Mouse (Mus musculus): ENCODE measurements around the gene Bach2. TPM values are rescaled to one million over a fixed set of nuclear protein-coding genes. Genes with fewer than 3 reads are reported as not detected.

Gene Bach2
- polyA plus RNA-seq, 1 experiment from 2014 or later, result 19.1 TPM

- Histone ChIP-seq H3K27ac (ENCODE audit: low read depth, low read length) (no peak overlapping the region), H3K9me3 (ENCODE audit: control insufficient read depth, low read length) (no peaks in the 10 kb centered on the region), H3K4me1 (ENCODE audit: control insufficient read depth, insufficient read depth, low read depth, low read length) (peaks cover 7% of the 10 kb centered on the region), H3K36me3 (ENCODE audit: control insufficient read depth, insufficient read depth, low read length) (no peaks in the 10 kb centered on the region), H3K4me2 (ENCODE audit: low read length) (no peak overlapping the region), H3K4me3 (ENCODE audit: low read length) (no peak overlapping the region), H3K9ac (ENCODE audit: low read depth, low read length) (no peak overlapping the region), H3K27me3 (replicated peaks; ENCODE audit: control insufficient read depth, insufficient read depth, low read length) (no peaks in the 10 kb centered on the region)
- WGBS, result 63% methylated on average over 16 of the region's 16 CpGs
- no peak for ATAC-seq
These were observed 2.5 kb upstream of the Bach2 start for GRCm38 (mm10) chr4:32235920-32236705.

DNA sequence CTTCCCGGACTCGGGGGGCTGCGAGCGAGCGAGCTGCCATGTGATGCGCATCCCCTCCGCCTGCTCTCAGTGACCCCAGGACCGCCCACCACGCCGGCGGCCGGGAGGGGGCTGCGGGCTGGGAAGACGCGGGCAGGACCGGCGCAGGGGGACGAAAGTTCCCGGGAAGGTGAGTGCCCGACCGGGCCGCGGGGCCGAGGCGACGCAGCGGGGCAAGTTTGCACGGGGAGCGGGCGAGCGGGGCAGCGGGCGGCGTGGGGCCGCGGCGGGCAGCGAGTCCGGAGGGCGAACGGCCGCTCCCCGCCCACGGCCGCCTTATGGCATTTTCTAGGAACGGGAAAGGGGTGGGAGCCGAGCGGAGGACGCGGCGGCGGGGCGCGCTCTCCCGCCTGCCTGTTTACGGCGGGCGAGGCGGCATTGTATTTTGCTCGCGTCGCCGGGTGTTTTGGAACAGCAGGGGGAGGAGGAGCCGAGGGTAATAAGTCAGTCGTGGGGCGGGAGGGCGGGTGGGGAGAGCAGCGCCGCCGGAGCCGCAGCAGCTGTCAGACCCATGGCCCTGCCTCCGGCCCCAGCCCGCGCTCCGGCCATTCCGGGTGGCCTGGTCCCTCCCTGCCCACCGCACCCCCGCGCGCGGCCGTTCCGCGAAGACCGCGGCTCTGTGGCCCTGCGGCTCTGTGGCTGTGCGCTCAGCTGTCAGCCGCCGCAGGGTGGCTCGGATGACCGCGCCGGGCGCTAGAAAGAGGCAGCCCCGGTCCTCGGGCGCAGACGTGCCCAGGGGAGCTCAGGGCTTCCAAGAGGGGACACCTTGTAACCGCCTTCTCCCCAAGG is 531 bp downstream of the Bach2 start:
- H3K9ac ChIP-seq (ENCODE audit: low read depth, low read length), result peak overlapping the region; percentile 94
- H3K27ac ChIP-seq (ENCODE audit: low read depth, low read length), result peak overlapping the region; percentile 97
- H3K4me2 ChIP-seq (ENCODE audit: low read length), result peak overlapping the region; percentile 73
- H3K27me3 ChIP-seq (replicated peaks; ENCODE audit: control insufficient read depth, insufficient read depth, low read length), result no peaks in the 10 kb centered on the region
- ATAC-seq, result peak; percentile 72
- H3K4me1 ChIP-seq (ENCODE audit: control insufficient read depth, insufficient read depth, low read depth, low read length), result peaks cover 25% of the 10 kb centered on the region
- under 1% methylated on average over 82 of the region's 100 CpGs for WGBS
- H3K36me3 ChIP-seq (ENCODE audit: control insufficient read depth, insufficient read depth, low read length), result no peaks in the 10 kb centered on the region
- H3K9me3 ChIP-seq (ENCODE audit: control insufficient read depth, low read length), result no peaks in the 10 kb centered on the region
- H3K4me3 ChIP-seq (ENCODE audit: low read length), result peak overlapping the region; percentile 90

GRCm38 (mm10) chr4:32239749-32240131 is 1.1 kb downstream of the Bach2 start:
- peak overlapping the region; percentile 73 for H3K4me2 ChIP-seq (ENCODE audit: low read length)
- peak overlapping the region; percentile 97 for H3K27ac ChIP-seq (ENCODE audit: low read depth, low read length)
- peak overlapping the region; percentile 94 for H3K9ac ChIP-seq (ENCODE audit: low read depth, low read length)
- H3K9me3 ChIP-seq (ENCODE audit: control insufficient read depth, low read length), result no peaks in the 10 kb centered on the region
- 0% methylated on average over 26 of the region's 26 CpGs for WGBS
- H3K4me1 ChIP-seq (ENCODE audit: control insufficient read depth, insufficient read depth, low read depth, low read length), result peaks cover 25% of the 10 kb centered on the region
- ATAC-seq, result peak; percentile 61
- H3K27me3 ChIP-seq (replicated peaks; ENCODE audit: control insufficient read depth, insufficient read depth, low read length), result no peaks in the 10 kb centered on the region
- H3K36me3 ChIP-seq (ENCODE audit: control insufficient read depth, insufficient read depth, low read length), result no peaks in the 10 kb centered on the region
- H3K4me3 ChIP-seq (ENCODE audit: low read length), result peak overlapping the region; percentile 90

DNA sequence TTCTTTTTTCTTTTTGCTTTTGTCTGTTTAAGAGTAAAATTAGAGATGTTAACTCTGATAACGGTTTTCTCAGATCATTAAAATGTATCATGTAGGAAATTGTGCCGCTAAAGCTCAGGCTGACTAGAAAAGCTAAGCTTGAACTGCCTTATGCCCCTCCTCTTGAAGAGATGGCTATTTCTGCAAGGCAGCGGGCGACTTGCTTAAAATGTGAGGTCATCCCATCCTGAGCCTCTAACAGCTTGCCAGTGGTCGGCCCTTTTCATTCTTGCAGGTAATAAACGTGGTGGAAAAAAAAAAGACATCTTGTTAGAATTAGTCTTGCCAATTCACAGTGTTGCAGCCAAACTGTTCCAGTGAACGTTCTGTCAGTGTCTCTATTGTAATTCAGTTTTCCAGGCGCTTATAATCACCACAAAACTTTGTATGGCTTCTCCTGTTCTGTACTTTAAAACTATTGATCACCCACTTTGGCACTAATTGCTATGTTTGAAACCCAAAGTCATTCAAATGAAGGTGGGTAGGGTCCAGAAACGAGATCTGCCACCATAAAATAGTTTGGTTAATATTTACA is 1.9 kb downstream of the Bach2 start:
- Histone ChIP-seq H3K4me3 (ENCODE audit: low read length) (peak overlapping the region; percentile 90), H3K27me3 (replicated peaks; ENCODE audit: control insufficient read depth, insufficient read depth, low read length) (no peaks in the 10 kb centered on the region), H3K9me3 (ENCODE audit: control insufficient read depth, low read length) (no peaks in the 10 kb centered on the region), H3K4me2 (ENCODE audit: low read length) (peak overlapping the region; percentile 73), H3K27ac (ENCODE audit: low read depth, low read length) (no peak overlapping the region; the same call in 1 of the 2 replicates), H3K36me3 (ENCODE audit: control insufficient read depth, insufficient read depth, low read length) (no peaks in the 10 kb centered on the region), H3K4me1 (ENCODE audit: control insufficient read depth, insufficient read depth, low read depth, low read length) (peaks cover 25% of the 10 kb centered on the region), H3K9ac (ENCODE audit: low read depth, low read length) (peak overlapping the region; percentile 11; the same call in 1 of the 2 replicates)
- WGBS, result 12% methylated on average over 9 of the region's 9 CpGs
- no peak for ATAC-seq

DNA sequence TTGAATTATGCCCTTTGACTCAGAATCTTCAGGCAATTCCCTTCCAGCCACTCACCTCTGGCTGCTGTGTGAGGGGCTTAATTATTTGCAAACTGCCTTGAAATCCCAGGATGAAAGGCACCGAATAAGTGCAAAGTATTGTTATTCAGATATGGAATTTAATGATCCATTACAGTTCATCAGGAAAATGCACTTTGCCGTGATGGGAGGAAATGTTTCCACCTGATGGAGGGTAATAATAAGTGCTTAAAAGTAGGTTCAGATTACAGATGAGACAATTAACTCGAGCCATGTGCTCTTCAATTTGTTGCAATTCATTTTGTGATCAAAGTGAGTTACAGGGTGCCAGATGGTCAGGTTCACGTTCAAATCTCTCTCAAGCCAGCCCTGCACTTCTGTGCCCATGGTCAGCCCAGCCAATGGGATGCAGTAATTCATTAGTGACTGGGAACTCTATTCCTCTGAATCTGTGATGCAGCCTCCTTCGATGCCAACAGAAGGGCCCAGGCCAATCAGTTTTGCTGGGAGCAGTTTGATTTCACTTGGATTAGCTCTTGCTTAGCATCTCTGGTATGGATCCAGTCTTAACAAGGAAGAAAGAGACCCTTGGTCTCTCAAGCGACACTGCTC is 2.9 kb downstream of the Bach2 start:
- Histone ChIP-seq H3K4me2 (ENCODE audit: low read length) (peak overlapping the region; percentile 73), H3K4me1 (ENCODE audit: control insufficient read depth, insufficient read depth, low read depth, low read length) (peaks cover 28% of the 10 kb centered on the region), H3K36me3 (ENCODE audit: control insufficient read depth, insufficient read depth, low read length) (no peaks in the 10 kb centered on the region), H3K4me3 (ENCODE audit: low read length) (peak overlapping the region; percentile 90), H3K9me3 (ENCODE audit: control insufficient read depth, low read length) (no peaks in the 10 kb centered on the region), H3K27me3 (replicated peaks; ENCODE audit: control insufficient read depth, insufficient read depth, low read length) (no peaks in the 10 kb centered on the region), H3K27ac (ENCODE audit: low read depth, low read length) (no peak overlapping the region), H3K9ac (ENCODE audit: low read depth, low read length) (0 out of 2 replicates have a peak overlapping the region, but pooled peaks have one; percentile 1)
- no peak for ATAC-seq
- WGBS, result 21% methylated on average over 6 of the region's 6 CpGs

GRCm38 (mm10) chr4:32242122-32242615 is 3.6 kb downstream of the Bach2 start:
- H3K9ac ChIP-seq (ENCODE audit: low read depth, low read length), result 0 out of 2 replicates have a peak overlapping the region, but pooled peaks have one; percentile 24

GRCm38 (mm10) chr4:32243458-32243857 is 4.9 kb downstream of the Bach2 start:
- peak overlapping the region; percentile 11; the same call in 1 of the 2 replicates for H3K4me2 ChIP-seq (ENCODE audit: low read length)
- H3K9me3 ChIP-seq (ENCODE audit: control insufficient read depth, low read length), result no peaks in the 10 kb centered on the region
- H3K27me3 ChIP-seq (replicated peaks; ENCODE audit: control insufficient read depth, insufficient read depth, low read length), result no peaks in the 10 kb centered on the region
- peaks cover 32% of the 10 kb centered on the region for H3K4me1 ChIP-seq (ENCODE audit: control insufficient read depth, insufficient read depth, low read depth, low read length)
- no peaks in the 10 kb centered on the region for H3K36me3 ChIP-seq (ENCODE audit: control insufficient read depth, insufficient read depth, low read length)
- 46% methylated on average over 10 of the region's 10 CpGs for WGBS
- no peak overlapping the region for H3K4me3 ChIP-seq (ENCODE audit: low read length)
- no peak overlapping the region for H3K27ac ChIP-seq (ENCODE audit: low read depth, low read length)
- no peak for ATAC-seq
- no peak overlapping the region for H3K9ac ChIP-seq (ENCODE audit: low read depth, low read length)

More at GRCm38 (mm10) chr4:32242122-32242615, 3.6 kb downstream of the Bach2 start:
- H3K36me3 ChIP-seq (ENCODE audit: control insufficient read depth, insufficient read depth, low read length), result no peaks in the 10 kb centered on the region
- H3K27ac ChIP-seq (ENCODE audit: low read depth, low read length), result peak overlapping the region; percentile 25; the same call in 1 of the 2 replicates
- no peaks in the 10 kb centered on the region for H3K9me3 ChIP-seq (ENCODE audit: control insufficient read depth, low read length)
- H3K4me3 ChIP-seq (ENCODE audit: low read length), result peak overlapping the region; percentile 2; the same call in 1 of the 2 replicates
- ATAC-seq, result no peak
- H3K4me2 ChIP-seq (ENCODE audit: low read length), result peak overlapping the region; percentile 73
- peaks cover 33% of the 10 kb centered on the region for H3K4me1 ChIP-seq (ENCODE audit: control insufficient read depth, insufficient read depth, low read depth, low read length)
- no peaks in the 10 kb centered on the region for H3K27me3 ChIP-seq (replicated peaks; ENCODE audit: control insufficient read depth, insufficient read depth, low read length)
- 23% methylated on average over 6 of the region's 6 CpGs for WGBS

- Histone ChIP-seq H3K27me3 (replicated peaks; ENCODE audit: control insufficient read depth, insufficient read depth, low read length) (no peaks in the 10 kb centered on the region), H3K4me1 (ENCODE audit: control insufficient read depth, insufficient read depth, low read depth, low read length) (peaks cover 32% of the 10 kb centered on the region), H3K4me3 (ENCODE audit: low read length) (no peak overlapping the region), H3K27ac (ENCODE audit: low read depth, low read length) (peak overlapping the region; percentile 13; the same call in 1 of the 2 replicates), H3K4me2 (ENCODE audit: low read length) (no peak overlapping the region), H3K9me3 (ENCODE audit: control insufficient read depth, low read length) (no peaks in the 10 kb centered on the region), H3K9ac (ENCODE audit: low read depth, low read length) (no peak overlapping the region), H3K36me3 (ENCODE audit: control insufficient read depth, insufficient read depth, low read length) (no peaks in the 10 kb centered on the region)
- WGBS, result 37% methylated on average over 18 of the region's 18 CpGs
- ATAC-seq, result peak; percentile 9; the same call in 1 of the 2 replicates
These were observed 5.6 kb downstream of the Bach2 start for GRCm38 (mm10) chr4:32244092-32244745.
